Mouse (Mus musculus) cortical plate, adult 2 months (tissue): ENCODE results near the gene Nme6.
"Not testable (repeated sequence)": the region's sequence is repeated elsewhere in the genome, so short reads cannot be mapped to it uniquely, and the experiment has no call there.

Experiments
- CTCF ChIP-seq: fragments of 200-500 bp; IDR thresholded peaks from 2 replicates; pipeline ENCODE4 v1.5.1; 2011; ENCODE audit warnings: mild to moderate bottlenecking, control low read depth, low read length; ENCODE audit not compliant: insufficient read depth; ENCODE audit errors: extremely low read depth
- POLR2A ChIP-seq: fragments of 200-500 bp; IDR thresholded peaks from 2 replicates; pipeline ENCODE4 v1.6.1; 2011; ENCODE audit warnings: mild to moderate bottlenecking, low read length, control low read depth; ENCODE audit not compliant: insufficient read depth; ENCODE audit errors: extremely low read depth

- TF ChIP-seq CTCF, POLR2A: not testable (repeated sequence)
Observed at GRCm38 (mm10) chr9:109805596-109805995, 27.0 kb upstream of the Nme6 start.
